Mouse (Mus musculus) CH12.LX (cell line): Measurements from ENCODE around the gene Ercc8. TPM values are rescaled to one million over a fixed set of nuclear protein-coding genes. Genes with fewer than 3 reads are reported as not detected.

Source experiments
- DNase-seq: peaks from one replicate; pipeline ENCODE4 v3.0.0-alpha.2; 2013; ENCODE audit errors: extremely low read depth
- H3K27ac ChIP-seq: 2 replicates; pipeline ENCODE4 v1.5.1; 2012; ENCODE audit warnings: low read depth, mild to moderate bottlenecking, control low read depth, moderate library complexity; ENCODE audit not compliant: insufficient read depth
- H3K27me3 ChIP-seq: replicated peaks from 2 replicates; pipeline ENCODE3; 2012; ENCODE audit warnings: inconsistent platforms
- H3K36me3 ChIP-seq, 2 experiments: replicated peaks in 1 of 2; 2 replicates each; pipeline versions ENCODE3 to v1.6.1; 2012; ENCODE audit warnings: inconsistent platforms in 1 of 2, low read length in 1 of 2, mild to moderate bottlenecking in 1 of 2, mixed read lengths in 1 of 2, moderate library complexity in 1 of 2; ENCODE audit not compliant: control insufficient read depth in 1 of 2, insufficient read depth in 1 of 2
- H3K4me1 ChIP-seq, 2 experiments: 2 replicates each; pipeline ENCODE4 v1.6.1; 2012; ENCODE audit warnings: inconsistent platforms in 1 of 2, moderate library complexity in 1 of 2; ENCODE audit not compliant: insufficient read depth in 2 of 2, control insufficient read depth in 1 of 2
- H3K4me2 ChIP-seq: 2 replicates; pipeline ENCODE4 v1.6.1; 2012; ENCODE audit warnings: low read depth, mild to moderate bottlenecking, control low read depth; ENCODE audit not compliant: poor library complexity, insufficient read depth, severe bottlenecking
- H3K4me3 ChIP-seq, 3 experiments: fragments of 150-350 bp in 1 of 3; sonication (generic) in 1 of 3; replicated peaks in 1 of 3; 2 replicates each; pipeline versions ENCODE3 to v1.5.1; 2011 to 2012; ENCODE audit warnings: low read depth in 2 of 3, low read length in 2 of 3, mild to moderate bottlenecking in 2 of 3, moderate library complexity in 2 of 3, control low read depth in 1 of 3, improper control_type of control experiment in 1 of 3, inconsistent platforms in 1 of 3, mixed read lengths in 1 of 3; ENCODE audit not compliant: poor library complexity in 1 of 3
- H3K79me2 ChIP-seq: replicated peaks from 2 replicates; pipeline ENCODE4 v1.6.1; 2012; ENCODE audit warnings: mild to moderate bottlenecking, moderate library complexity; ENCODE audit not compliant: control insufficient read depth, poor library complexity, insufficient read depth, severe bottlenecking; ENCODE audit errors: extremely low read depth
- H3K9ac ChIP-seq: 2 replicates; pipeline ENCODE4 v1.6.1; 2012; ENCODE audit warnings: low read depth, mild to moderate bottlenecking, control low read depth, moderate library complexity; ENCODE audit not compliant: insufficient read depth
- H3K9me3 ChIP-seq: replicated peaks from 2 replicates; pipeline ENCODE3; 2012; ENCODE audit warnings: low read length, inconsistent platforms, mixed read lengths
- BHLHE40 ChIP-seq: IDR thresholded peaks from 2 replicates; pipeline ENCODE4 v1.6.1; 2011; ENCODE audit warnings: mild to moderate bottlenecking, low read depth, low read length, improper control_type of control experiment
- CHD1 ChIP-seq: IDR thresholded peaks from 2 replicates; pipeline ENCODE4 v1.6.1; 2012; ENCODE audit warnings: low read depth, low read length, improper control_type of control experiment, inconsistent platforms
- CHD2 ChIP-seq: IDR thresholded peaks from 2 replicates; pipeline ENCODE4 v1.6.1; 2011; ENCODE audit warnings: low read length, improper control_type of control experiment
- CTCF ChIP-seq, 2 experiments: IDR thresholded peaks in 1 of 2; conservative IDR thresholded peaks in 1 of 2; 2 replicates each; pipeline ENCODE4 v1.5.1; 2011 to 2012; ENCODE audit warnings: low read depth in 2 of 2, low read length in 2 of 2, improper control_type of control experiment in 1 of 2, inconsistent platforms in 1 of 2, mild to moderate bottlenecking in 1 of 2, moderate library complexity in 1 of 2
- E2F4 ChIP-seq: IDR thresholded peaks from 2 replicates; pipeline ENCODE4 v1.6.1; 2011; ENCODE audit warnings: low read depth, low read length, improper control_type of control experiment; ENCODE audit not compliant: insufficient replicate concordance
- ETS1 ChIP-seq: conservative IDR thresholded peaks from 2 replicates; pipeline ENCODE4 v1.6.1; 2012; ENCODE audit warnings: low read depth, mild to moderate bottlenecking, inconsistent platforms, low read length, improper control_type of control experiment, moderate library complexity
- HCFC1 ChIP-seq: IDR thresholded peaks from 2 replicates; pipeline ENCODE4 v1.6.1; 2012; ENCODE audit warnings: low read depth, mild to moderate bottlenecking, inconsistent platforms, low read length, improper control_type of control experiment
- IRF4 ChIP-seq: IDR thresholded peaks from 2 replicates; pipeline ENCODE4 v1.6.1; 2014; ENCODE audit warnings: low read depth, mild to moderate bottlenecking, inconsistent platforms, low read length, improper control_type of control experiment
- JUND ChIP-seq: conservative IDR thresholded peaks from 2 replicates; pipeline ENCODE4 v1.6.1; 2011; ENCODE audit warnings: low read depth, low read length, improper control_type of control experiment
- KAT2A ChIP-seq: IDR thresholded peaks from 2 replicates; pipeline ENCODE4 v1.6.1; 2012; ENCODE audit warnings: low read length, improper control_type of control experiment, inconsistent platforms; ENCODE audit not compliant: insufficient replicate concordance
- MAFK ChIP-seq: IDR thresholded peaks from 2 replicates; pipeline ENCODE4 v1.6.1; 2011; ENCODE audit warnings: low read length, improper control_type of control experiment; ENCODE audit not compliant: insufficient replicate concordance
- MAZ ChIP-seq: IDR thresholded peaks from 2 replicates; pipeline ENCODE4 v1.6.1; 2012; ENCODE audit warnings: low read depth, mild to moderate bottlenecking, inconsistent platforms, low read length, improper control_type of control experiment, moderate library complexity
- MEF2A ChIP-seq: IDR thresholded peaks from 2 replicates; pipeline ENCODE4 v1.6.1; 2014; ENCODE audit warnings: low read depth, mild to moderate bottlenecking, inconsistent platforms, low read length, improper control_type of control experiment, borderline replicate concordance
- MYC ChIP-seq: IDR thresholded peaks from 2 replicates; pipeline ENCODE4 v1.6.1; 2011; ENCODE audit warnings: low read depth, mild to moderate bottlenecking, improper control_type of control experiment, low read length
- PAX5 ChIP-seq: IDR thresholded peaks from 2 replicates; pipeline ENCODE4 v1.6.1; 2012; ENCODE audit warnings: low read length, inconsistent platforms, mixed read lengths
- POLR2A ChIP-seq: IDR thresholded peaks from 2 replicates; pipeline ENCODE4 v1.6.1; 2011; ENCODE audit warnings: low read depth, mild to moderate bottlenecking, improper control_type of control experiment, low read length
- SIN3A ChIP-seq: IDR thresholded peaks from 2 replicates; pipeline ENCODE4 v1.6.1; 2012; ENCODE audit warnings: low read length, improper control_type of control experiment, inconsistent platforms
- SMC3 ChIP-seq: IDR thresholded peaks from 2 replicates; pipeline ENCODE4 v1.6.1; 2011; ENCODE audit warnings: low read depth, low read length, improper control_type of control experiment
- USF1 ChIP-seq: IDR thresholded peaks from 2 replicates; pipeline ENCODE4 v1.6.1; 2014; ENCODE audit warnings: low read depth, mild to moderate bottlenecking, inconsistent platforms, low read length, improper control_type of control experiment
- USF2 ChIP-seq: conservative IDR thresholded peaks from 2 replicates; pipeline ENCODE4 v1.6.1; 2011; ENCODE audit warnings: low read depth, low read length, improper control_type of control experiment
- ZC3H11A ChIP-seq: IDR thresholded peaks from 2 replicates; pipeline ENCODE4 v1.6.1; 2012; ENCODE audit warnings: low read depth, mild to moderate bottlenecking, inconsistent platforms, low read length, improper control_type of control experiment
- ZMIZ1 ChIP-seq: IDR thresholded peaks from 2 replicates; pipeline ENCODE4 v1.6.1; 2012; ENCODE audit warnings: low read depth, mild to moderate bottlenecking, inconsistent platforms, low read length, improper control_type of control experiment
- dilution Hi-C: fragments of 300-500 bp; cut with MboI; formaldehyde crosslinking; loops from 2 replicates; pipeline ENCODE4 v1.14.3; 2020; ENCODE audit warnings: low sequenced_read_pairs; ENCODE audit not compliant: extremely low pct_unique_long_range_greater_than_20kb, extremely low pct_ligation_motif_present
- in situ Hi-C: fragments of 300-500 bp; cut with MboI; formaldehyde crosslinking; loops from 3 replicates; pipeline ENCODE4 v1.14.3; 2019; ENCODE audit warnings: low sequenced_read_pairs, low pct_ligation_motif_present, low pct_unique_long_range_greater_than_20kb, mixed read lengths
- polyA plus RNA-seq: library from polyadenylated mRNA; unstranded; fragments of >175 nt; gene quantifications from 2 replicates; pipeline ENCODE4 v1.2.1, GENCODE M21; 2012; ENCODE audit warnings: low read depth; ENCODE audit not compliant: insufficient read length
- total RNA-seq, 2 experiments: library from RNA; depleted of rRNA; stranded (reverse); fragments of 300-350 nt in 1 of 2; fragments of >200 nt in 1 of 2; gene quantifications; 2 replicates each; pipeline ENCODE4 v1.2.3; 2012 to 2014

Ercc8 gene
- total and polyA plus RNA-seq, 3 experiments, result 20.0 to 29.4 (median 20.7) TPM

- peaks cover 5 to 38% of the 10 kb centered on the region in 2 experiments for H3K36me3 ChIP-seq
- TF ChIP-seq POLR2A (no peak), USF1 (no peak), ZC3H11A (no peak)
- no peak overlapping the region for H3K4me2 ChIP-seq
- no peak overlapping the region for H3K27ac ChIP-seq
- dilution Hi-C loops (no loop called here), in situ Hi-C loops (no loop called here)
- DNase-seq, result no peak
- no peak overlapping the region for H3K4me3 ChIP-seq
- H3K9me3 ChIP-seq, result no peaks in the 10 kb centered on the region
- no peaks in the 10 kb centered on the region for H3K79me2 ChIP-seq
- H3K4me1 ChIP-seq, result no peaks in the 10 kb centered on the region
- no peaks in the 10 kb centered on the region for H3K27me3 ChIP-seq
- no peak overlapping the region for H3K9ac ChIP-seq
These were observed 38.9 kb upstream of the Ercc8 start for GRCm38 (mm10) chr13:108119411-108120310.

- Histone ChIP-seq H3K4me2 (no peak overlapping the region), H3K27me3 (no peaks in the 10 kb centered on the region), H3K27ac (no peak overlapping the region), H3K9me3 (no peaks in the 10 kb centered on the region), H3K36me3 (peaks cover 5 to 40% of the 10 kb centered on the region in 2 experiments), H3K4me3 (no peak overlapping the region), H3K4me1 (peaks cover 0 to 2% of the 10 kb centered on the region in 2 experiments; a peak in 2 of 4 replicates), H3K9ac (no peak overlapping the region), H3K79me2 (no peaks in the 10 kb centered on the region)
- TF ChIP-seq PAX5 (no peak), JUND (no peak), HCFC1 (no peak), MEF2A (no peak), SIN3A (no peak), MAZ (no peak), CHD1 (no peak), E2F4 (no peak), IRF4 (no peak), ETS1 (no peak), MYC (no peak), MAFK (no peak), CHD2 (no peak), SMC3 (no peak), ZMIZ1 (no peak), CTCF (conservative IDR thresholded peaks at IDR 0.05 in 1 of 2, IDR thresholded peaks at IDR 0.05 in 1 of 2; ENCODE audit: low read depth in 2 of 2, low read length in 2 of 2) (no peak), USF2 (no peak), BHLHE40 (no peak), KAT2A (no peak)
- DNase-seq, result no peak
- dilution Hi-C loops (no loop called here), in situ Hi-C loops (no loop called here)
These were observed 35.3 kb upstream of the Ercc8 start for GRCm38 (mm10) chr13:108123109-108123723.
